Mouse (Mus musculus): ENCODE measurements around the gene Trim30c. TPM values are rescaled to one million over a fixed set of nuclear protein-coding genes. Genes with fewer than 3 reads are reported as not detected.
"Not testable (repeated sequence)": the region's sequence is repeated elsewhere in the genome, so short reads cannot be mapped to it uniquely, and the experiment has no call there.

The Trim30c gene
- polyA plus RNA-seq (2015; fragmentation: Nextera tagmentation; extraction: Ambion mirVana) = not detected in 2 replicates

GRCm38 (mm10) chr7:104400698-104401097 lies at the start of gene Trim30c:
Gene Trim30c (minus strand): TSS chr7:104400837.
- Histone ChIP-seq H3K4me3 (no peak within 1 kb of the TSS), H3K27me3 (no peaks in the 10 kb centered on the region), H3K27ac (no peak within 1 kb of the TSS), H3K9ac (no peak within 1 kb of the TSS), H3K4me1 (replicated peaks) (no peaks in the 10 kb centered on the region), H3K4me2 (no peak within 1 kb of the TSS), H3K9me3 (no peaks in the 10 kb centered on the region), H3K36me3 (no peaks in the 10 kb centered on the region)
- WGBS = 78% methylated on average over 1 of the region's 1 CpGs
- no peak for ATAC-seq (ENCODE audit: low FRiP score)

- Histone ChIP-seq H3K4me1 (replicated peaks) (no peaks in the 10 kb centered on the region), H3K9ac (no peak overlapping the region), H3K9me3 (no peaks in the 10 kb centered on the region), H3K36me3 (no peaks in the 10 kb centered on the region), H3K27ac (no peak overlapping the region), H3K4me2 (no peak overlapping the region), H3K4me3 (no peak overlapping the region), H3K27me3 (no peaks in the 10 kb centered on the region)
- ATAC-seq (ENCODE audit: low FRiP score) = no peak
- 59% methylated on average over 2 of the region's 2 CpGs for WGBS
Measured at GRCm38 (mm10) chr7:104445961-104446645, 45.5 kb upstream of the Trim30c start.

- H3K4me3 ChIP-seq = no peak overlapping the region
- no peaks in the 10 kb centered on the region for H3K4me1 ChIP-seq (replicated peaks)
- H3K27me3 ChIP-seq = no peaks in the 10 kb centered on the region
- H3K9ac ChIP-seq = no peak overlapping the region
- no peak overlapping the region for H3K4me2 ChIP-seq
- H3K27ac ChIP-seq = no peak overlapping the region
- no peaks in the 10 kb centered on the region for H3K9me3 ChIP-seq
- H3K36me3 ChIP-seq = no peaks in the 10 kb centered on the region
- WGBS = 94% methylated on average over 3 of the region's 3 CpGs
- no peak for ATAC-seq (ENCODE audit: low FRiP score)
Measured at GRCm38 (mm10) chr7:104404460-104404950, 3.9 kb upstream of the Trim30c start.

DNA sequence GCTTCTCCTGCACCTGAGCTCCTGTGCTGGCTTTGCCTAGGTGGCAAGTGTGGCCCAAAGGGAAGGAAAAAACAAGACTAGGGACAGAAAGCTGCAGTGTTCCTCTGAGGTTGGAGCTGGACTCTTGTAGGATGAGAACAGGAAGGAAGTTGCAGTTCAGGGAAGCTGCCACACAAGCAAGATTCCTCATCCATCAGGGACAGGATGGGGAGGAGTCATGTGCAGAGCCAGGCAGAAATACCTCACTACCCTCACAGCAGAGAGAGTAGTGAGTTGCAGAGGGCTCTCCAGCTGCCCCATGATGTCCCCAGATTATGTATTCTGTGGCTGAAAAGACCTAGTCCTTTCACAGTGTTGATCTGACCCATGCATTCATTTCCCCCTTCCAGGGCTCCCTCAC lies 503 bp upstream of the Trim30c start:
- Histone ChIP-seq H3K4me1 (replicated peaks) (no peaks in the 10 kb centered on the region), H3K27me3 (no peaks in the 10 kb centered on the region)
- ATAC-seq (ENCODE audit: low FRiP score) = no peak

GRCm38 (mm10) chr7:104398492-104398891 lies 2.1 kb downstream of the Trim30c start:
- Histone ChIP-seq H3K4me3 (no peak overlapping the region), H3K9ac (no peak overlapping the region), H3K27ac (no peak overlapping the region), H3K36me3 (no peaks in the 10 kb centered on the region), H3K27me3 (no peaks in the 10 kb centered on the region), H3K4me2 (no peak overlapping the region), H3K9me3 (no peaks in the 10 kb centered on the region), H3K4me1 (replicated peaks) (no peaks in the 10 kb centered on the region)
- 79% methylated on average over 1 of the region's 1 CpGs for WGBS
- no peak for ATAC-seq (ENCODE audit: low FRiP score)

More for the DNA sequence above, 503 bp upstream of the Trim30c start:
- Histone ChIP-seq H3K9me3 (no peaks in the 10 kb centered on the region), H3K4me2 (no peak overlapping the region), H3K27ac (no peak overlapping the region), H3K9ac (no peak overlapping the region), H3K4me3 (no peak overlapping the region), H3K36me3 (no peaks in the 10 kb centered on the region)

DNA sequence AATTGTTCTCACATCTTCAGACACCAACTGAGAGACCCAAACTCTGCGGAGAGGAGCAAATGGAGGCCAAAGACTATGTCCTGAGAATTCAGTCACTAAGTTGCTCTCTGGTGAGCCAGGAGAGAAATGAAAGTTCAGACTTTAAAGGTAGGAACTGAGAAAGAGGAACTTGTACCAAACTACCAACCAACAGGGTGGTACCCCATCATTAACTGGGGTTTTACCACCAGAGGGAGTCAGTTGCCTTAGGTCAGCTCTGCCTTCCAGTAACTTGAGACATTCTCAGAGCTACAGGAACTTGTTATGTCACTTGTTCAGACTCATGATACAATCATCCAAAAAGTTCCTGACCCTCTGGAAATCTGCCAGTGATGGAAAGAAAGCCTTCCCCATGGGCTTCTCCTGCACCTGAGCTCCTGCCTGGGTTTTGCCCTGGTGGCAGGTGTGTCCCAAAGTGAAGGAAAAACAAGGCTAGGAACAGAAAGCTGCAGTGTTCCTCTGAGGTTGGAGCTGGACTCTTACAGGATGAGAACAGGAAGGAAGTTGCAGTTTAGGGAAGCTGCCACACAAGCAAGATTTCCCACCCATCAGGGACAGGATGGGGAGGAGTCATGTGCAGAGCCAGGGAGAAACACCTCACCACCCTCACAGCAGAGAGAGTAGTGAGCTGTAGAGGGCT lies 30.8 kb downstream of the Trim30c start, which contains the start of gene Trim30b:
Trim30b (minus strand) TSS at position 149 of the 679 bp plus-strand sequence.
- Histone ChIP-seq H3K9ac (no peak within 1 kb of the TSS), H3K9me3 (no peaks in the 10 kb centered on the region), H3K27ac (no peak within 1 kb of the TSS), H3K4me1 (replicated peaks) (no peaks in the 10 kb centered on the region), H3K4me3 (no peak within 1 kb of the TSS), H3K36me3 (no peaks in the 10 kb centered on the region), H3K27me3 (no peaks in the 10 kb centered on the region), H3K4me2 (no peak within 1 kb of the TSS)
- WGBS = 71% methylated on average over 1 of the region's 1 CpGs
- no peak for ATAC-seq (ENCODE audit: low FRiP score)

GRCm38 (mm10) chr7:104366339-104366738 lies 34.3 kb downstream of the Trim30c start:
- no peak overlapping the region for H3K4me2 ChIP-seq
- no peak overlapping the region for H3K9ac ChIP-seq
- no peaks in the 10 kb centered on the region for H3K27me3 ChIP-seq
- H3K9me3 ChIP-seq = no peaks in the 10 kb centered on the region
- H3K27ac ChIP-seq = no peak overlapping the region
- no peaks in the 10 kb centered on the region for H3K36me3 ChIP-seq
- no peak overlapping the region for H3K4me3 ChIP-seq
- no peak for ATAC-seq (ENCODE audit: low FRiP score)
- no peaks in the 10 kb centered on the region for H3K4me1 ChIP-seq (replicated peaks)

- Histone ChIP-seq H3K36me3 (no peaks in the 10 kb centered on the region), H3K9ac (no peak overlapping the region), H3K4me2 (no peak overlapping the region), H3K27ac (no peak overlapping the region), H3K4me3 (no peak overlapping the region), H3K9me3 (no peaks in the 10 kb centered on the region), H3K27me3 (no peaks in the 10 kb centered on the region), H3K4me1 (replicated peaks) (no peaks in the 10 kb centered on the region)
- WGBS = 85% methylated on average over 2 of the region's 2 CpGs
- no peak for ATAC-seq (ENCODE audit: low FRiP score)
Measured at GRCm38 (mm10) chr7:104353600-104353967, 47.1 kb downstream of the Trim30c start.

GRCm38 (mm10) chr7:104352717-104353599 lies 47.7 kb downstream of the Trim30c start, which contains the start of gene Trim12c:
Gene Trim12c (minus strand): TSS chr7:104353362.
- peak; percentile 94 for ATAC-seq (ENCODE audit: low FRiP score)
- Histone ChIP-seq H3K27ac (no peak within 1 kb of the TSS), H3K27me3 (no peaks in the 10 kb centered on the region), H3K4me2 (peak within 1 kb of the TSS; percentile 40), H3K36me3 (no peaks in the 10 kb centered on the region), H3K9me3 (no peaks in the 10 kb centered on the region), H3K4me3 (peak within 1 kb of the TSS; percentile 27), H3K4me1 (replicated peaks) (no peaks in the 10 kb centered on the region), H3K9ac (peak within 1 kb of the TSS; percentile 39; the same call in 1 of the 2 replicates)
- WGBS = 8% methylated on average over 14 of the region's 14 CpGs

DNA sequence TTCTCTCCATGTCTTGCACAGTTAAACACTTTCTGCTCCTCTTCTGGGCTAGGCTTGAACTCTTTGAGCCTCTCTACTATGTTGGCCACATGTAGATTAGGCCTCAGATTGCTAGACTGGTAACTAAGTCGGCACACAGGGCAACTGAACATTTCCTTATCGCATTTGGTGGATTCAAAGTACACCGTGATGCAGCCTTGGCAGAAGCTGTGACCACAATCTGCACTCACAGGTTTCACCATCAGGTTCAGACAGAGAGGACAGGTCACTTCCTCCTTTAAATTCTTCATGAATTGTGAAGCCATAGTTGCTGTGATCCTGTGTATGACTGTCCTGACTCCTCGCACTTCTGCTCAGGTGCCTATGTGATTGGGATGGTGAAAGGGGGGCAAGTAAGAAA lies 52.6 kb downstream of the Trim30c start:
- ATAC-seq (ENCODE audit: low FRiP score); H3K4me3 ChIP-seq; H3K4me2 ChIP-seq; H3K27me3 ChIP-seq; H3K9me3 ChIP-seq; H3K27ac ChIP-seq; H3K36me3 ChIP-seq; H3K4me1 ChIP-seq (replicated peaks); H3K9ac ChIP-seq: not testable (repeated sequence)
- WGBS = 94% methylated on average over 4 of the region's 4 CpGs

DNA sequence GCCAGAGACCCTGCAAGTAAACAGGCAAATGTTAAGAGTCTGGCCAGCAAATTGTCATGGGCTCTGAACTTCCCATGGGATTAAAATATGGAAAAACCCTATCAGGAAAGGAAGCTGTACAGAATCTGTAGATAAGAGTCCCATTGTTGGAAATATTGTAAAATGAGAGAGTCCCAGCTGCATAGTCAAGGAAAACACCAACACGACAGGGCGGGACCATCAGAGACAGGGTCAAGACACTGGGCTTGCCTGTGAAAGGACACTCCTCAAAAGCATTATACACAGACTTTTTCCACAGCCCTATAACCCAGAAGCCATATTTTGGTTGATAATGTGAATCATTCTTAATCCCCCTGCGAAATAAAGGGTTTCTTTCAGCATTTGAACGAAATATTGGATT lies 59.9 kb downstream of the Trim30c start:
- H3K36me3 ChIP-seq; H3K4me2 ChIP-seq; H3K4me3 ChIP-seq; H3K27ac ChIP-seq; H3K27me3 ChIP-seq; H3K9ac ChIP-seq; ATAC-seq (ENCODE audit: low FRiP score); H3K9me3 ChIP-seq; H3K4me1 ChIP-seq (replicated peaks): not testable (repeated sequence)
- WGBS = 92% methylated on average over 4 of the region's 4 CpGs

DNA sequence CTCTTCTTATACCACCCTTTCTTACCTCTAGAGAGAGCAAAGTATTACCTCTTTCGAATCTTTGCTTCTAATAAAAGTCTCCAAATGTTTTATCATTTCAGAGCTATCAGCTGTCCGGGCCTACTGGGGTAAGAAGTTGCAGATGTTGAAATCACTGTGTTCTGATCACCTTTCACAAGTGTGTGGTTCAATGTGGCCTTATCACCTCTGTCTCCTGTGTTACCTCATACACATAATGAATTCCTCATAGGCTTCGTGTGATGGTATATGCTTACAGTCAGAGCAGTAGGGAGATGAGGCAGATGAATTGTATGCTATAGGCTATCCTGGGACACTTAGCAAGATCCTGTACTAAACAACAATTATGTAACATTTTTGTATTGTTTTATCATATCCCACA lies 65.1 kb downstream of the Trim30c start:
- not testable (repeated sequence) for H3K4me1 ChIP-seq (replicated peaks); H3K27ac ChIP-seq; H3K4me2 ChIP-seq; H3K27me3 ChIP-seq; H3K9ac ChIP-seq; H3K9me3 ChIP-seq; H3K36me3 ChIP-seq; H3K4me3 ChIP-seq; ATAC-seq (ENCODE audit: low FRiP score)
- WGBS = 93% methylated on average over 3 of the region's 3 CpGs
